Mouse (Mus musculus) midbrain, embryonic 10.5 days (tissue): ENCODE measurements around the gene Muc2. TPM values are rescaled to one million over a fixed set of nuclear protein-coding genes. Genes with fewer than 3 reads are reported as not detected.
"Not testable (repeated sequence)": the region's sequence is repeated elsewhere in the genome, so short reads cannot be mapped to it uniquely, and the experiment has no call there.

Source experiments
- DNase-seq: peaks from one replicate; pipeline ENCODE4 v3.0.0-alpha.2; 2017; ENCODE audit warnings: low spot score
- H3K27ac ChIP-seq: fragments of 300-500 bp; sonication (generic); replicated peaks from 2 replicates; pipeline ENCODE4 v1.5.1; 2016; ENCODE audit warnings: mild to moderate bottlenecking
- H3K27me3 ChIP-seq: fragments of 300-500 bp; sonication (generic); 2 replicates; pipeline ENCODE4 v1.6.1; 2016; ENCODE audit warnings: low read depth, mild to moderate bottlenecking; ENCODE audit not compliant: poor library complexity, severe bottlenecking
- H3K36me3 ChIP-seq: fragments of 300-500 bp; sonication (generic); 2 replicates; pipeline ENCODE4 v1.6.1; 2016; ENCODE audit warnings: mild to moderate bottlenecking, moderate library complexity
- H3K4me1 ChIP-seq: fragments of 300-500 bp; sonication (generic); 2 replicates; pipeline ENCODE4 v1.6.1; 2016
- H3K4me3 ChIP-seq: fragments of 300-500 bp; sonication (generic); 2 replicates; pipeline ENCODE4 v1.5.1; 2016; ENCODE audit warnings: mild to moderate bottlenecking, moderate library complexity
- H3K9me3 ChIP-seq: fragments of 300-500 bp; sonication (generic); replicated peaks from 2 replicates; pipeline ENCODE4 v1.6.1; 2016; ENCODE audit warnings: mild to moderate bottlenecking
- WGBS: fragments of 180-500 bp; shearing (Covaris S2); methylation state at CpG from one replicate; pipeline ENCODE4 v1.1.7; 2016; 5-methylcytosine and 5-hydroxymethylcytosine counted together
- polyA plus RNA-seq: library from polyadenylated mRNA; unstranded; fragments of >200 nt; fragmentation: Nextera tagmentation; extraction: Ambion mirVana; gene quantifications from 2 replicates; pipeline ENCODE4 v1.2.1, GENCODE M21; 2016

The Muc2 gene
- polyA plus RNA-seq = 0.21 TPM in 2 replicates

- H3K4me1 ChIP-seq = peaks cover 30% of the 10 kb centered on the region
- no peaks in the 10 kb centered on the region for H3K36me3 ChIP-seq
- H3K9me3 ChIP-seq = no peaks in the 10 kb centered on the region
- WGBS = 93% methylated on average over 8 of the region's 8 CpGs
- DNase-seq = no peak
- H3K4me3 ChIP-seq = no peak within 1 kb of the TSS
- peak within 1 kb of the TSS; percentile 17; the same call in 1 of the 2 replicates for H3K27ac ChIP-seq
- H3K27me3 ChIP-seq = peaks cover 15% of the 10 kb centered on the region; the same call in 1 of the 2 replicates
Observed at GRCm38 (mm10) chr7:141690040-141690439, at the start of gene Muc2. Gene Muc2, plus strand, starts transcription at chr7:141690340.

GRCm38 (mm10) chr7:141642375-141642774 lies 47.8 kb upstream of the Muc2 start:
- no peaks in the 10 kb centered on the region for H3K27me3 ChIP-seq

GRCm38 (mm10) chr7:141643160-141643559 lies 47.0 kb upstream of the Muc2 start:
- H3K4me1 ChIP-seq = peaks cover 8% of the 10 kb centered on the region
- DNase-seq = peak; percentile 26
- H3K9me3 ChIP-seq = no peaks in the 10 kb centered on the region
- H3K27ac ChIP-seq = no peak overlapping the region
- no peak overlapping the region for H3K4me3 ChIP-seq
- no peaks in the 10 kb centered on the region for H3K27me3 ChIP-seq
- no peaks in the 10 kb centered on the region for H3K36me3 ChIP-seq
- 63% methylated on average over 3 of the region's 3 CpGs for WGBS

More at GRCm38 (mm10) chr7:141642375-141642774, 47.8 kb upstream of the Muc2 start:
- no peaks in the 10 kb centered on the region for H3K9me3 ChIP-seq
- peaks cover 8% of the 10 kb centered on the region for H3K4me1 ChIP-seq
- no peak overlapping the region for H3K4me3 ChIP-seq
- 83% methylated on average over 1 of the region's 1 CpGs for WGBS
- DNase-seq = no peak
- no peak overlapping the region for H3K27ac ChIP-seq
- H3K36me3 ChIP-seq = no peaks in the 10 kb centered on the region

- WGBS = 77% methylated on average over 2 of the region's 2 CpGs
- no peak overlapping the region for H3K4me3 ChIP-seq
- H3K36me3 ChIP-seq = no peaks in the 10 kb centered on the region
- no peaks in the 10 kb centered on the region for H3K27me3 ChIP-seq
- DNase-seq = no peak
- no peaks in the 10 kb centered on the region for H3K9me3 ChIP-seq
- peaks cover 9% of the 10 kb centered on the region for H3K4me1 ChIP-seq
- no peak overlapping the region for H3K27ac ChIP-seq
Observed at GRCm38 (mm10) chr7:141647083-141647482, 43.1 kb upstream of the Muc2 start.

- H3K27ac ChIP-seq = no peak overlapping the region
- peaks cover 8% of the 10 kb centered on the region for H3K4me1 ChIP-seq
- WGBS = 85% methylated on average over 11 of the region's 11 CpGs
- DNase-seq = no peak
- no peaks in the 10 kb centered on the region for H3K9me3 ChIP-seq
- H3K4me3 ChIP-seq = no peak overlapping the region
- no peaks in the 10 kb centered on the region for H3K36me3 ChIP-seq
- H3K27me3 ChIP-seq = no peaks in the 10 kb centered on the region
Observed at GRCm38 (mm10) chr7:141647815-141648214, 42.3 kb upstream of the Muc2 start.

- DNase-seq = no peak
- H3K9me3 ChIP-seq = no peaks in the 10 kb centered on the region
Observed at GRCm38 (mm10) chr7:141652191-141652590, 37.9 kb upstream of the Muc2 start.

GRCm38 (mm10) chr7:141660346-141660745 lies 29.8 kb upstream of the Muc2 start:
- 88% methylated on average over 1 of the region's 1 CpGs for whole genome bisulfite sequencing
- no peak for DNase-seq
- Histone ChIP-seq H3K9me3 (no peaks in the 10 kb centered on the region), H3K27ac (no peak overlapping the region), H3K36me3 (no peaks in the 10 kb centered on the region), H3K4me3 (no peak overlapping the region), H3K27me3 (no peaks in the 10 kb centered on the region), H3K4me1 (no peaks in the 10 kb centered on the region)

More at GRCm38 (mm10) chr7:141652191-141652590, 37.9 kb upstream of the Muc2 start:
- Histone ChIP-seq H3K4me3 (no peak overlapping the region), H3K27me3 (no peaks in the 10 kb centered on the region), H3K27ac (peak overlapping the region; percentile 42; the same call in 1 of the 2 replicates), H3K4me1 (peaks cover 19% of the 10 kb centered on the region), H3K36me3 (no peaks in the 10 kb centered on the region)
- 50% methylated on average over 7 of the region's 7 CpGs for WGBS

GRCm38 (mm10) chr7:141661481-141661880 lies 28.7 kb upstream of the Muc2 start:
- WGBS = 78% methylated on average over 3 of the region's 3 CpGs
- Histone ChIP-seq H3K4me3 (no peak overlapping the region), H3K27ac (no peak overlapping the region), H3K36me3 (no peaks in the 10 kb centered on the region), H3K4me1 (no peaks in the 10 kb centered on the region), H3K9me3 (no peaks in the 10 kb centered on the region), H3K27me3 (no peaks in the 10 kb centered on the region)
- no peak for DNase-seq

GRCm38 (mm10) chr7:141662223-141662622 lies 27.9 kb upstream of the Muc2 start:
- H3K27ac ChIP-seq = no peak overlapping the region
- H3K36me3 ChIP-seq = no peaks in the 10 kb centered on the region
- WGBS = 67% methylated on average over 5 of the region's 5 CpGs
- H3K4me3 ChIP-seq = no peak overlapping the region
- no peaks in the 10 kb centered on the region for H3K27me3 ChIP-seq
- no peak for DNase-seq
- H3K4me1 ChIP-seq = no peaks in the 10 kb centered on the region
- no peaks in the 10 kb centered on the region for H3K9me3 ChIP-seq

- 29% methylated on average over 4 of the region's 4 CpGs for WGBS
- Histone ChIP-seq H3K9me3 (no peaks in the 10 kb centered on the region), H3K4me1 (no peaks in the 10 kb centered on the region), H3K27ac (no peak overlapping the region), H3K4me3 (no peak overlapping the region), H3K36me3 (no peaks in the 10 kb centered on the region), H3K27me3 (no peaks in the 10 kb centered on the region)
- DNase-seq = peak; percentile 39
Observed at GRCm38 (mm10) chr7:141666190-141666589, 23.9 kb upstream of the Muc2 start.

GRCm38 (mm10) chr7:141669097-141669496 lies 21.0 kb upstream of the Muc2 start:
- H3K27me3 ChIP-seq, H3K4me3 ChIP-seq, DNase-seq, H3K9me3 ChIP-seq, H3K36me3 ChIP-seq, H3K27ac ChIP-seq, H3K4me1 ChIP-seq: not testable (repeated sequence)
- 90% methylated on average over 3 of the region's 3 CpGs for WGBS

GRCm38 (mm10) chr7:141670999-141671398 lies 19.1 kb upstream of the Muc2 start:
- no peaks in the 10 kb centered on the region for H3K27me3 ChIP-seq
- no peak overlapping the region for H3K27ac ChIP-seq
- 82% methylated on average over 4 of the region's 4 CpGs for WGBS
- DNase-seq = no peak
- H3K9me3 ChIP-seq = no peaks in the 10 kb centered on the region
- no peaks in the 10 kb centered on the region for H3K36me3 ChIP-seq
- H3K4me3 ChIP-seq = no peak overlapping the region
- no peaks in the 10 kb centered on the region for H3K4me1 ChIP-seq

- DNase-seq = no peak
- Histone ChIP-seq H3K9me3 (no peaks in the 10 kb centered on the region), H3K27ac (no peak overlapping the region), H3K27me3 (no peaks in the 10 kb centered on the region), H3K4me3 (no peak overlapping the region), H3K4me1 (no peaks in the 10 kb centered on the region), H3K36me3 (no peaks in the 10 kb centered on the region)
- 89% methylated on average over 5 of the region's 5 CpGs for WGBS
Observed at GRCm38 (mm10) chr7:141671626-141672291, 18.4 kb upstream of the Muc2 start.
